Mouse (Mus musculus) stomach, embryonic 16.5 days (tissue): ENCODE results near the gene Ep300. TPM values are rescaled to one million over a fixed set of nuclear protein-coding genes. Genes with fewer than 3 reads are reported as not detected.

ENCODE experiments used
- ATAC-seq: fragments of 200-750 bp; cut with Nextera tagmentation; 2 replicates; pipeline ENCODE4 v1.8.0; 2017; ENCODE audit warnings: moderate number of reproducible peaks, moderate TSS enrichment; ENCODE audit not compliant: insufficient read depth, low FRiP score
- H3K27ac ChIP-seq: fragments of 300-500 bp; sonication (generic); 2 replicates; pipeline ENCODE4 v1.5.1; 2014; ENCODE audit warnings: low read length
- H3K27me3 ChIP-seq: fragments of 300-500 bp; sonication (generic); 2 replicates; pipeline ENCODE4 v1.6.1; 2014; ENCODE audit warnings: low read length, control low read depth, mixed read lengths; ENCODE audit not compliant: control insufficient read depth, insufficient read depth
- H3K36me3 ChIP-seq: fragments of 300-500 bp; sonication (generic); 2 replicates; pipeline ENCODE4 v1.6.1; 2014; ENCODE audit warnings: low read length; ENCODE audit not compliant: control insufficient read depth, insufficient read depth
- H3K4me1 ChIP-seq: fragments of 300-500 bp; sonication (generic); 2 replicates; pipeline ENCODE4 v1.6.1; 2014; ENCODE audit warnings: low read length, control low read depth, mixed read lengths; ENCODE audit not compliant: control insufficient read depth, insufficient read depth
- H3K4me2 ChIP-seq: fragments of 300-500 bp; sonication (generic); 2 replicates; pipeline ENCODE4 v1.6.1; 2014; ENCODE audit warnings: low read depth, low read length, mixed read lengths
- H3K4me3 ChIP-seq: fragments of 300-500 bp; sonication (generic); replicated peaks from 2 replicates; pipeline ENCODE4 v1.5.1; 2014; ENCODE audit warnings: mild to moderate bottlenecking, low read length
- H3K9ac ChIP-seq: fragments of 300-500 bp; sonication (generic); 2 replicates; pipeline ENCODE4 v1.6.1; 2014; ENCODE audit warnings: low read length
- H3K9me3 ChIP-seq: fragments of 300-500 bp; sonication (generic); replicated peaks from 2 replicates; pipeline ENCODE4 v1.6.1; 2016; ENCODE audit warnings: low read length, control low read depth; ENCODE audit not compliant: control insufficient read depth
- WGBS: fragments of 180-500 bp; shearing (Covaris S2); extraction: QIAGEN DNeasy Blood & Tissue Kit; methylation state at CpG from one replicate; pipeline ENCODE4 v1.1.7; 2014; 5-methylcytosine and 5-hydroxymethylcytosine counted together
- polyA plus RNA-seq: library from polyadenylated mRNA; unstranded; fragments of >200 nt; fragmentation: Nextera tagmentation; extraction: Ambion mirVana; gene quantifications from 2 replicates; pipeline ENCODE4 v1.2.1, GENCODE M21; 2015

Gene Ep300
- polyA plus RNA-seq, 1 experiment from 2014 or later: 15.3 TPM

DNA sequence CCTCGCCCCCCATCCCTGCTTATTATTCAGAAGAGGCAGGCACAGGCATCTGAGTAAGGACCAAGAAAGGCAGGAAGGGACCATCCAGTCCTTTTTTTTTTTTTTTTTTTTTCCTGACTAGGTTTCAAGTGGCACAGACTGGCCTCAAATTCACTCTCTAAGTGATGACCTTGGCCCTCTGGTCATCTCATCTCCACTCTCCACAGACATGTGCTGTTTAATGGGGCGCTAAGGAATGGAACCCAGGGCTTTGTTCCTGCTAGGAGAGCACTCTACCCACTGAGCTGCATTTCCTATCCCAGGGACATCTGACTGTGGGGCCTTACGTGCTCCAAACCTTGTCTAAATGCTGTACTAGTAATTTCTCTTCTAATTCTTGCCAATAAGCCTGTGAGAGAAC, 29.2 kb upstream of the Ep300 start:
- Histone ChIP-seq H3K4me3 (no peak overlapping the region), H3K27ac (no peak overlapping the region), H3K9ac (no peak overlapping the region), H3K36me3 (no peaks in the 10 kb centered on the region), H3K4me1 (no peaks in the 10 kb centered on the region), H3K4me2 (no peak overlapping the region), H3K9me3 (no peaks in the 10 kb centered on the region), H3K27me3 (no peaks in the 10 kb centered on the region)
- ATAC-seq: no peak
- 76% methylated on average over 3 of the region's 3 CpGs for WGBS

DNA sequence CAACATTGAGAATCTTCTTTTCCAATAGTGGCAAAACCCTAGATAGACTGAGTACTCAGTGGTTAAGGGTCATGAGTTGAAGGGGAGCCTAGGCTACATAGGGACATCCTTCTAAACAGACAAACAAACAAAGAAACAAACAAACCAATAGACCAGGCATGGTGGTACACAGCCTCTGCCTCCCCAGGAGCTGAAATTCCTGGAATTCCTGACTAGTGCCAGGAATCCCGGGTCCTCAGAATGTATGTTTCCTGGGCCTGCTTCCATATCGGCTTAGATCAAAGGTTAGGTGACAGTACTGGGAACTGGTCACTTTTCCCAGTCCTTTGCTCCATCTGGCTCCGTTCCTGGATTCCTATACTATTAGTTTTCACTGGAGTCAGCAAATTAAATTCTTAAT, 23.6 kb upstream of the Ep300 start:
- Histone ChIP-seq H3K9me3 (no peaks in the 10 kb centered on the region), H3K4me2 (no peak overlapping the region), H3K9ac (no peak overlapping the region), H3K27me3 (no peaks in the 10 kb centered on the region), H3K4me3 (no peak overlapping the region), H3K36me3 (no peaks in the 10 kb centered on the region), H3K27ac (no peak overlapping the region), H3K4me1 (no peaks in the 10 kb centered on the region)
- ATAC-seq: no peak
- 34% methylated on average over 3 of the region's 3 CpGs for WGBS

DNA sequence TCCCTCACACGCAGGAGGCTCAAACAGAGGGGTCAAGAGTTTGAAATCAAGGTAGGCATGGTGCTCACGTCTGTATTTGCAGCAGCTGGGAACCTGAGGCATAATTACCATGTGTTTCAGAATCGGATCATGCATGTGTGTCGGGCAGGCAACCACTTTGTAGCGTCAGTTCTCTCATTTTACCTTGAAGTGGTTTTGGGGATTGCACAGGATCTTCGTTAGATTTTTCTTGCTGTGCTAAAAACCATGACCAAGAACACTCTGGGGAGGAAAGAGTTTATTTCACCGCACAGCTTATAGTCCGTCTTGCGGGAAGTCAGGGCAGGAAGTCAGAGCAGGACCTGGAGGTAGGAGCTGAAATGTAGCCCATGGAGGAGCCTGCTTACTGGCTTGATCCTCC, 23.2 kb upstream of the Ep300 start:
- Histone ChIP-seq H3K9ac (no peak overlapping the region), H3K27ac (no peak overlapping the region), H3K9me3 (no peaks in the 10 kb centered on the region), H3K4me3 (no peak overlapping the region), H3K27me3 (no peaks in the 10 kb centered on the region), H3K4me1 (no peaks in the 10 kb centered on the region), H3K4me2 (no peak overlapping the region), H3K36me3 (no peaks in the 10 kb centered on the region)
- no peak for ATAC-seq
- WGBS: 69% methylated on average over 9 of the region's 9 CpGs

DNA sequence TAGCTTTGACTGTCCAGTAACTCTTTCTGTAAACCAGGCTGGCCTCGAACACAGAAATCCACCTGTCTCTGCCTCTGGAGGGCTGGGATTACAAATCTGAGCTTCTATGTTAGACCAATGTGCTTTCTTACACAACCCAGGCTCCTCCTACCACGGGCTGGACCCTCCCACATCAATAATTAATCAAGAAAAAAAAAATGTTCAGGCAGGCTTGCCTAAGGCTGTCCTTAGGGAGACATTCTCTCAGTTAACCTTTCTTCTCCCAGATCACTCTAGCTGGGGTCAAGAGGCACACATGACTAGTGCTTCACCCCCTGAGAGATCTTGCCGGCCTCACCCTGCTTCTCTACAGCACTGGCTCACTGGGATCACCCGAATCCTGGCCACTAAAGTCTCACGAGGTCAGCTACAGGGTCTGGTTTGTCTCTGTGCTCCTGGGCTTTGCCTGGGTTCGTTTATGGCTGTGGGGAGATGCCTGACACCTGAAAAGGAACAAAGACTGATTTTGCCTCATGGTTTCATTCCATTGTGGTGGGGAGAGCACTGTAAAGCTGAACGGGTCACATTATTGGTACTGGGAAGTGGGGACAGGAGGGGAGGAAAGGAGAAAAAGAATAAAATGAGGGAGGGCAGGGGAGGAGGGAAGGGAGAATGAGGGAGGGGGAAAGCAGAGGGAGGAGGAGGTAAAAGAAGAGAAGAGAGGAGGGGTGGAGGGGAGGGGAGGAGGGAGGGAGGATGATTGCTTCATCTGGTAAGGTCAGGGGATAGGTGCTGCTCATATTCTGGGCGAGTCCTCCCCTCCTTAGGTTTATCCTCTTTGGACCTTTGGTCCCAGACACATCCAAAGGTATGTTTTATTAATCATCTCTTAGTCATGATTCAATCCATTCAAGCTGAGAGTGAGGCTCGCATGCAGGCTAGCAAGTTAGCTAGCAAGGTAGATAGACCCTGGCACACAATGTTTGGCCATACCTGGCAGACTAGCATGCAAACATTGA, 22.4 kb upstream of the Ep300 start:
- ATAC-seq: no peak
- no peaks in the 10 kb centered on the region for H3K4me1 ChIP-seq
- no peak overlapping the region for H3K9ac ChIP-seq
- no peaks in the 10 kb centered on the region for H3K9me3 ChIP-seq
- H3K27ac ChIP-seq: no peak overlapping the region
- 37% methylated on average over 9 of the region's 9 CpGs for WGBS
- no peaks in the 10 kb centered on the region for H3K27me3 ChIP-seq
- no peak overlapping the region for H3K4me2 ChIP-seq
- H3K4me3 ChIP-seq: no peak overlapping the region
- no peaks in the 10 kb centered on the region for H3K36me3 ChIP-seq

DNA sequence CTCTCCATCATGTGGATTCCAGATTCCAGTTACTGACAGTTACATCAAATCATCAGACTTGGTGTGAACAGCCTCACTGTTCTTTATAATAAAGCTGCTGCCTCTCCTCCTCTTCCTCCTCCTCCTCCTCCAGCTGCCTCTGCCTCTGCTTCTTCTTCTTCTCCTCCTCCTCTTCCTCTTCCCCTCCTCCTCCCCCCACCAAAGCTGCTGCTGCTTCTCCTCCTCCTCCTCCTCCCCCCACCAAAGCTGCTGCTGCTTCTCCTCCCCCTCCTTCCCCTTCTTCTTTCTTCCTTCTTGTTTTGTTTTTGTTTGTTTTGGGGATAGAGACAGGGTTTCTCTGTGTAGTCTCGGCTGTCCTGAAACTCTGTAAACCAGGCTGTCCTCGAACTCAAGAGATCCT, 17.1 kb upstream of the Ep300 start:
- WGBS: 25% methylated on average over 2 of the region's 2 CpGs
- H3K9me3 ChIP-seq: no peaks in the 10 kb centered on the region
- H3K27ac ChIP-seq: no peak overlapping the region
- H3K4me1 ChIP-seq: no peaks in the 10 kb centered on the region
- H3K9ac ChIP-seq: no peak overlapping the region
- no peak overlapping the region for H3K4me2 ChIP-seq
- H3K27me3 ChIP-seq: no peaks in the 10 kb centered on the region
- no peak overlapping the region for H3K4me3 ChIP-seq
- ATAC-seq: no peak
- H3K36me3 ChIP-seq: no peaks in the 10 kb centered on the region

DNA sequence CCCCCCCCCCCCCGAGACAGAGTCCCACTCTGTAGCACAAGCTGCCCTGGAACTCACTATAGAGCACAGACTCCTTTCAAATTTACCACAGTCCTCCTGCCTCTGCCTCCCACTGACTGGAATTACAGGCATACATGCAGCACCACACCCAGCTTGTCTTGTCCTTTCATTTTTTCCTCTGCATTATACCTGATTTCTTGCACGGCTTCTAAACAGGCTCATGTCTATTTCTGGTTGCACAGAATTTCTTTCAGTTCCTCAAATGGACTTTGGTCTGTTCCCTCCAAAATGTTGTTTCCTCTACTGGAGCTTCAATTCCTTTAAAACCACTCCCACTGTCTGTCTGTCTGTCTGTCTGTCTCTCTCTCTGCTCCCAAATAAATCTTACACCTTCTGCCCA, 16.6 kb upstream of the Ep300 start:
- no peak overlapping the region for H3K27ac ChIP-seq
- no peak overlapping the region for H3K4me3 ChIP-seq
- WGBS: 38% methylated on average over 2 of the region's 2 CpGs
- no peak overlapping the region for H3K9ac ChIP-seq
- H3K4me2 ChIP-seq: no peak overlapping the region
- no peaks in the 10 kb centered on the region for H3K36me3 ChIP-seq
- H3K4me1 ChIP-seq: no peaks in the 10 kb centered on the region
- ATAC-seq: no peak
- H3K27me3 ChIP-seq: no peaks in the 10 kb centered on the region
- H3K9me3 ChIP-seq: no peaks in the 10 kb centered on the region

DNA sequence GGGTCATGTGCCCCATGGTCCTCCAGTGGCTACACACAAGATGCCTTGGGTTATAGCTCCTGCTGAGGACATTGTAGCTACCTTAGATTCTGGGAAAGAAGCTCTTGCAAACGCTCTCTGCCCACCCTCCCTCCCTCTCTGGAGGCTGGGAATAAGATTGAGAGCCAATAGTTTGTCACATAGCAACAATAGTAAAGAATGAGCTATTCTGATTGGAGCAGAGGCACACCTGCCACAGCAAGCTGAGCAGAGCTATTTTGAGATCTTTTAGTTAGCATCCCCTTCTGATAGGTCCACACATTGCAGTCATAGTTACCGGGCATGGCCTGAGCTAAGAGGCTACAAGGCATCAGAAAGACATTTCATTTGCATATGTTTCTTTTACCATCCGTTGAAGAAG, 8.2 kb upstream of the Ep300 start:
- no peak overlapping the region for H3K9ac ChIP-seq
- no peaks in the 10 kb centered on the region for H3K36me3 ChIP-seq
- H3K4me3 ChIP-seq: no peak overlapping the region
- 19% methylated on average over 3 of the region's 3 CpGs for WGBS
- no peaks in the 10 kb centered on the region for H3K4me1 ChIP-seq
- no peak for ATAC-seq
- H3K4me2 ChIP-seq: no peak overlapping the region
- H3K27me3 ChIP-seq: no peaks in the 10 kb centered on the region
- H3K27ac ChIP-seq: no peak overlapping the region
- no peaks in the 10 kb centered on the region for H3K9me3 ChIP-seq

DNA sequence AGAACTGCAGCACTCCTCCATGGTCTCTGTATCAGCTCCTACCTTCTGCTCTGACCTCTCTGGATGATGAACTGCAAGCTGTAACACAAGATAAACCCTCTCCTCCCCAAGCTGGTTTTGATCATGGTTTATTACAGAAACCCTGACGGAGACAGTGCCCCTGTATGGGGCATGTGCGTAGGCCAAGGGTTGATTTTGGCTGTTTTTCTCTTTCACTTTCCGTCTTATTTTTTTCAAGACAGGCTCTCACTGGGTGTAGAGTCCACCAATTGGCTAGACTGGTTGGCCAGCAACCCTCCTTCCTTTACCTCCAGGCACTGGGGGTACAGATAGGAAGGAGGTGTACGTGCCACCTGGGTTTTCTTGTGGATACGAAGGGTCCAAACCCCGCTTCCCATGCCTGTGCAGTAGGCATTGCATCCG, 7.4 kb upstream of the Ep300 start:
- no peak overlapping the region for H3K27ac ChIP-seq
- H3K4me3 ChIP-seq: no peak overlapping the region
- H3K4me1 ChIP-seq: no peaks in the 10 kb centered on the region
- H3K9me3 ChIP-seq: no peaks in the 10 kb centered on the region
- no peak for ATAC-seq
- no peak overlapping the region for H3K9ac ChIP-seq
- no peak overlapping the region for H3K4me2 ChIP-seq
- H3K36me3 ChIP-seq: no peaks in the 10 kb centered on the region
- WGBS: 90% methylated on average over 7 of the region's 7 CpGs
- no peaks in the 10 kb centered on the region for H3K27me3 ChIP-seq

DNA sequence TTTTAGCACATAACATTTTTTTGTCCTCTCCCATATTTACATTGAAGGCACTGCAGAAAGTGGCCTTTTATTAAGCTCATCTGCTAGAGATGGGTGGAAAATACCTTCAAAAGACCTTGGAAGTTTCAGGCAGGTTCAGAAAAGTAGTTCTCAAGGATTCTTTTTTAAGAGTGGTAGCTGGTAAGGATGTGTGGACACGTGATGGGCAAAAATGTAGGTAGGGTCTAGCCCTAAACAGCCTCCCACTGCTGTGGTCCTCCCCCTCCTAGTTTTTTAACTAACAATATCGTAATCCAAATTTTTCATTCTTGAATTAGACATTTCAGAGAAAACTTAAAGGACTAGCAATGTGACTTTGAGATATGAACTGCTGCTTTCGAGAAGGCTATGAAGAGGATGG, 685 bp upstream of the Ep300 start:
- Histone ChIP-seq H3K27me3 (no peaks in the 10 kb centered on the region), H3K9me3 (no peaks in the 10 kb centered on the region), H3K9ac (peak overlapping the region; percentile 80), H3K4me1 (peaks cover 8% of the 10 kb centered on the region; the same call in 1 of the 2 replicates), H3K27ac (peak overlapping the region; percentile 87), H3K4me3 (peak overlapping the region; percentile 63), H3K4me2 (peak overlapping the region; percentile 74), H3K36me3 (no peaks in the 10 kb centered on the region)
- no peak for ATAC-seq
- WGBS: 7% methylated on average over 3 of the region's 3 CpGs
